32 mouse cellular contexts compared by ENCODE assay signal in the genomic region with DNA sequence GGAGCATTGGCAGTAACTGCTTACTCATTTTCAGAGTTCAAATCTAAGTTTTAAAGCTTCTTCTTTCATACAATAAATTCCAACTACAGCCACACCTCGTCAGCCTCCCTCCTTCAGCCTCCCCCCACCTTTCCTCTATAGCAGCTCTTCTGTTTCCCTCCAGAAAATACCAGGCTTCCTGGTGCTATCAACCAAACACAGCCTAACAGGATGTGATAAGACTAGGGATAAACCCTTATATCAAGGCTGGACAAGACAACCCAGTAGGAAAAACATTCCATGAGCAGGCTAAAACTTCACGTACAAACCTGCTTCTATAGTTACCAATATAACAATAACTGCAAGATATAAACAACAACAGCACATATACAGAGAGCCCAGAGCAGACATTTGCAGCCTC.
"Had no signal": no experiment of that assay in that cellular context is flagged by ENCODE, and none has a peak within 500 bp of the region (broad histone marks: within the 10 kb centered on the region; RNA-seq: fewer than 3 reads in every experiment).

No protein-coding gene starts in this region.

- H3K9me3 ChIP-seq: limb, embryonic 10.5 days; limb, embryonic 12.5 days; limb, embryonic 13.5 days; limb, embryonic 15.5 days; liver, embryonic 12.5 days; liver, embryonic 13.5 days; liver, embryonic 15.5 days; lung, embryonic 15.5 days; megakaryocyte, embryonic 14.5 days; midbrain, embryonic 10.5 days; midbrain, embryonic 12.5 days; midbrain, embryonic 13.5 days; midbrain, embryonic 15.5 days; neural tube, embryonic 12.5 days; neural tube, embryonic 13.5 days had no signal

- H3K4me1 ChIP-seq: limb, embryonic 10.5 days; limb, embryonic 12.5 days; limb, embryonic 13.5 days; limb, embryonic 15.5 days; liver, embryonic 12.5 days; liver, embryonic 13.5 days; liver, embryonic 15.5 days; lung, embryonic 15.5 days; megakaryocyte, embryonic 14.5 days; midbrain, embryonic 10.5 days; midbrain, embryonic 12.5 days; midbrain, embryonic 13.5 days; midbrain, embryonic 15.5 days; neural tube, embryonic 12.5 days; neural tube, embryonic 13.5 days had no signal

- H3K4me2 ChIP-seq: limb, embryonic 12.5 days; limb, embryonic 13.5 days; limb, embryonic 15.5 days; liver, embryonic 11.5 days; liver, embryonic 12.5 days; liver, embryonic 13.5 days; liver, embryonic 15.5 days; lung, embryonic 14.5 days; lung, embryonic 15.5 days; midbrain, embryonic 11.5 days; midbrain, embryonic 12.5 days; midbrain, embryonic 13.5 days; midbrain, embryonic 15.5 days; neural tube, embryonic 12.5 days; neural tube, embryonic 13.5 days had no signal

- H3K36me3 ChIP-seq: limb, embryonic 10.5 days; limb, embryonic 12.5 days; limb, embryonic 13.5 days; limb, embryonic 15.5 days; liver, embryonic 12.5 days; liver, embryonic 13.5 days; liver, embryonic 15.5 days; lung, embryonic 15.5 days; midbrain, embryonic 10.5 days; midbrain, embryonic 12.5 days; midbrain, embryonic 13.5 days; midbrain, embryonic 15.5 days; neural tube, embryonic 12.5 days; neural tube, embryonic 13.5 days had no signal

- H3K27me3 ChIP-seq: limb, embryonic 12.5 days; limb, embryonic 13.5 days; limb, embryonic 15.5 days; liver, embryonic 12.5 days; liver, embryonic 13.5 days; liver, embryonic 15.5 days; lung, embryonic 15.5 days; megakaryocyte, embryonic 14.5 days; midbrain, embryonic 12.5 days; midbrain, embryonic 13.5 days; midbrain, embryonic 15.5 days; neural tube, embryonic 12.5 days; neural tube, embryonic 13.5 days had no signal

- H3K27ac ChIP-seq: limb, embryonic 10.5 days; limb, embryonic 12.5 days; limb, embryonic 13.5 days; limb, embryonic 15.5 days; liver, embryonic 12.5 days; liver, embryonic 13.5 days; liver, embryonic 14.5 days; liver, embryonic 15.5 days; lung, embryonic 15.5 days; macrophage; midbrain, embryonic 10.5 days; midbrain, embryonic 12.5 days; midbrain, embryonic 13.5 days; midbrain, embryonic 15.5 days; neural tube, embryonic 12.5 days; neural tube, embryonic 13.5 days had no signal

- H3K9ac ChIP-seq: limb, embryonic 12.5 days; limb, embryonic 13.5 days; limb, embryonic 15.5 days; liver, embryonic 12.5 days; liver, embryonic 13.5 days; liver, embryonic 14.5 days; liver, embryonic 15.5 days; liver, postnatal 0 days; lung, embryonic 14.5 days; lung, embryonic 15.5 days; midbrain, embryonic 12.5 days; midbrain, embryonic 13.5 days; midbrain, embryonic 15.5 days; neural tube, embryonic 12.5 days; neural tube, embryonic 13.5 days had no signal

- H3K4me3 ChIP-seq: limb, embryonic 10.5 days; limb, embryonic 12.5 days; limb, embryonic 13.5 days; limb, embryonic 15.5 days; liver, embryonic 12.5 days; liver, embryonic 13.5 days; liver, embryonic 15.5 days; lung, embryonic 15.5 days; megakaryocyte, embryonic 14.5 days; midbrain, embryonic 10.5 days; midbrain, embryonic 12.5 days; midbrain, embryonic 13.5 days; midbrain, embryonic 15.5 days; myocyte; neural tube, embryonic 12.5 days; neural tube, embryonic 13.5 days had no signal

- ATAC-seq: liver, embryonic 12.5 days; liver, postnatal 0 days; lung, postnatal 0 days; midbrain, embryonic 13.5 days; midbrain, embryonic 15.5 days; midbrain, embryonic 16.5 days had no signal

- DNase-seq: left cerebral cortex, postnatal 4 days; liver, embryonic 13.5 days; liver, postnatal 0 days; lung, adult 18-20 months; lung, adult 2 months; lung, embryonic 14.5 days; lung, postnatal 10 days; lung, postnatal 14 days; lung, postnatal 36 days; lung, postnatal 4 days; midbrain, embryonic 14.5 days had no signal
